8 mouse cellular contexts compared by ENCODE assay signal in genomic region chr19:46499836-46500580, GRCm38 (mm10). TPM values are rescaled to one million over a fixed set of nuclear protein-coding genes. Genes with fewer than 3 reads are reported as not detected.
A peak's percentile ranks its signal among the peaks of the same experiment; 100 is the strongest.
DNase-seq lines count a peak whose midpoint lies in the region; ATAC-seq lines count a peak whose summit lies in the region.

No protein-coding gene starts in this region.

- peaks cover 5% of the 10 kb centered on the region for H3K36me3 ChIP-seq in intestine, embryonic 14.5 days (ENCODE audit: control insufficient read depth, insufficient read depth, low read length)

- H3K4me2 ChIP-seq in intestine, embryonic 14.5 days (ENCODE audit: low read length): peak overlapping the region; percentile 93

- intact Hi-C loops in left cerebral cortex, postnatal 14 days (cut with DNase I): loop anchor here (5.0 kb wide), 1 partner anchor 103 kb away; the partner anchor contains the start of genes Actr1a and Sufu

- H3K4me1 ChIP-seq in intestine, embryonic 14.5 days (replicated peaks; ENCODE audit: control insufficient read depth, insufficient read depth, low read length): peaks cover 8% of the 10 kb centered on the region

- peak overlapping the region; percentile 85 for H3K4me3 ChIP-seq in intestine, embryonic 14.5 days (ENCODE audit: low read depth, low read length)

- no peaks in the 10 kb centered on the region for H3K27me3 ChIP-seq in intestine, embryonic 14.5 days (replicated peaks; ENCODE audit: control insufficient read depth, insufficient read depth, low read length)

- peak overlapping the region; percentile 99 for H3K27ac ChIP-seq in intestine, embryonic 14.5 days (ENCODE audit: low read depth)

- peak overlapping the region; percentile 79 for H3K9ac ChIP-seq in intestine, embryonic 14.5 days (ENCODE audit: low read length)

- ATAC-seq in intestine, embryonic 14.5 days (replicated peaks; ENCODE audit: low FRiP score, low TSS enrichment, low read depth): peak; percentile 82

- H3K9me3 ChIP-seq in intestine, embryonic 14.5 days (ENCODE audit: control insufficient read depth, low read length): no peaks in the 10 kb centered on the region

- under 1% methylated on average over 42 of the region's 52 CpGs for WGBS in intestine, embryonic 14.5 days

- peak; percentile 82 to 86 for DNase-seq in adrenal gland, adult 18-20 months (ENCODE audit: low spot score in 2 of 2)
- peak; percentile 100 for DNase-seq in embryo, embryonic 11 days
- peak; percentile 97 for DNase-seq in gastrocnemius, postnatal 25 days
- peak; percentile 96 for DNase-seq in intestine, embryonic 14.5 days (ENCODE audit: low spot score)
- peak; percentile 98 to 100 for DNase-seq in left cerebral cortex, postnatal 14 days (ENCODE audit: low spot score in 2 of 2)
- DNase-seq in mesoderm, embryonic 11.5 days (ENCODE audit: low read depth, low spot score): peak; percentile 100
- peak; percentile 96 to 99 for DNase-seq in right cerebral cortex, postnatal 36 days (ENCODE audit: low spot score in 2 of 2)
- DNase-seq in yolk sac, embryonic 10.5 days (ENCODE audit: low spot score): peak; percentile 100

RNA-seq across cellular contexts. Expression of gene Trim8, which starts 1.5 kb away (rescaled TPM):
- total RNA-seq in adrenal gland, adult 18-20 months (2021): 10 to 100 TPM; 46.5 to 56.8 TPM
- 10 to 100 TPM; 19.1 to 20.6 TPM for total RNA-seq in gastrocnemius, postnatal 25 days (2021)
- polyA plus RNA-seq in intestine, embryonic 14.5 days (2014; fragmentation: Nextera tagmentation; extraction: Ambion mirVana): 20.1 and 21.1 TPM in 2 replicates
- 100 to 1,000 TPM; 103 to 110 TPM for total RNA-seq in left cerebral cortex, postnatal 14 days (2021)

Comparison
In these comparisons a context has a peak if more than half of its experiments do, and no peak if none do; other contexts are left out.
1. Peak in every context shown above with its lines: DNase-seq, ATAC-seq, H3K4me3 ChIP-seq and H3K27ac ChIP-seq.